Mouse (Mus musculus) duodenum, adult 2 months (tissue): ENCODE data around the gene Gm20806. TPM values are rescaled to one million over a fixed set of nuclear protein-coding genes. Genes with fewer than 3 reads are reported as not detected.

Source experiments
- polyA plus RNA-seq: library from polyadenylated mRNA; depleted of rRNA; stranded (reverse); fragments of >200 nt; gene quantifications from 2 replicates; pipeline ENCODE4 v1.2.3, GENCODE M21; 2012; ENCODE audit warnings: low replicate concordance; rRNA removed

The Gm20806 gene
- not detected in 2 replicates for polyA plus RNA-seq

GRCm38 (mm10) chrY:78837956-78838355, at the start of gene Gm20806:
Gene Gm20806 (minus strand): TSS chrY:78838056.

